Mouse (Mus musculus) kidney, adult 2 months (tissue): ENCODE data around the gene Dach1.

Source experiments
- CTCF ChIP-seq: fragments of 200-500 bp; conservative IDR thresholded peaks from 2 replicates; pipeline ENCODE4 v1.5.1; 2011; ENCODE audit warnings: low read depth, mild to moderate bottlenecking, control low read depth, low read length, moderate library complexity, mixed read lengths; ENCODE audit not compliant: insufficient read depth, insufficient read length
- POLR2A ChIP-seq: fragments of 200-500 bp; IDR thresholded peaks from one replicate; pipeline ENCODE4 v1.6.1; 2011; ENCODE audit warnings: low read depth, low read length, control low read depth

DNA sequence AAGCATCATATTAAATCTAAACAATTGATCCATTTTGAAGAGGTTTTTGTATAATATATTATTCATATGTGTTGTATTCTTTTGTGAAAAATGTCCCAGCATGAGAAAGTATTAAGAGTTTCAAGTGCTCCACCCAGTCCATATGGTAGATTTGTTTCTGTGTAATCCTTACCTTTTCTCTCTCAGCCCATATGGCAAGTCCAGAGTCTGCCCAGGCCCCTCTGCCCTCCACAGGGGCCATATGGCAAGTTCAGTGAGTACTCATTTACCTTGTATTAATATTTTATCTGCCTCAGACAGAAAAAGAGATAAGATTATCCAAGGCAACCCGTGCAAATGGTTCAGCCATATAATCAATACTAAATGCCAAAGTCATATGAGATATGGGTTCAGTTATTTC lies 314.2 kb downstream of the Dach1 start:
- TF ChIP-seq CTCF (no peak), POLR2A (no peak)
